Mouse (Mus musculus): Measurements from ENCODE around the gene Cfap61. TPM values are rescaled to one million over a fixed set of nuclear protein-coding genes. Genes with fewer than 3 reads are reported as not detected.
"Not testable (repeated sequence)": the region's sequence is repeated elsewhere in the genome, so short reads cannot be mapped to it uniquely, and the experiment has no call there.

Cfap61 gene
- polyA plus RNA-seq, 1 experiment from 2014 or later, result not detected

- Histone ChIP-seq H3K4me1 (replicated peaks) (peaks cover 29% of the 10 kb centered on the region), H3K4me2 (peak overlapping the region; percentile 72), H3K4me3 (replicated peaks) (peak overlapping the region; percentile 96), H3K9me3 (replicated peaks) (no peaks in the 10 kb centered on the region), H3K27ac (replicated peaks) (peak overlapping the region; percentile 77), H3K9ac (peak overlapping the region; percentile 79), H3K27me3 (no peaks in the 10 kb centered on the region), H3K36me3 (replicated peaks) (0 out of 2 replicates have a peak, but pooled peaks cover 12% of the 10 kb centered on the region)
- under 1% methylated on average over 68 of the region's 68 CpGs for WGBS (ENCODE audit: insufficient replicate concordance)
- ATAC-seq (ENCODE audit: insufficient read depth), result peak; percentile 90
Measured at GRCm38 (mm10) chr2:145903061-145903901, 31.3 kb upstream of the Cfap61 start.

GRCm38 (mm10) chr2:145903983-145904616 is 30.5 kb upstream of the Cfap61 start:
- Histone ChIP-seq H3K9ac (peak overlapping the region; percentile 79; the same call in 1 of the 2 replicates), H3K9me3 (replicated peaks) (no peaks in the 10 kb centered on the region), H3K4me1 (replicated peaks) (peaks cover 29% of the 10 kb centered on the region), H3K27me3 (no peaks in the 10 kb centered on the region), H3K36me3 (replicated peaks) (peaks cover 18% of the 10 kb centered on the region), H3K4me2 (peak overlapping the region; percentile 72), H3K27ac (replicated peaks) (no peak overlapping the region), H3K4me3 (replicated peaks) (peak overlapping the region; percentile 96)
- WGBS (ENCODE audit: insufficient replicate concordance), result 23% methylated on average over 12 of the region's 12 CpGs
- ATAC-seq (ENCODE audit: insufficient read depth), result no peak

- H3K4me2 ChIP-seq, result no peak overlapping the region
- H3K4me1 ChIP-seq (replicated peaks), result peaks cover 29% of the 10 kb centered on the region
- no peaks in the 10 kb centered on the region for H3K27me3 ChIP-seq
- H3K9me3 ChIP-seq (replicated peaks), result no peaks in the 10 kb centered on the region
- H3K27ac ChIP-seq (replicated peaks), result no peak overlapping the region
- no peak for ATAC-seq (ENCODE audit: insufficient read depth)
- 66% methylated on average over 6 of the region's 6 CpGs for WGBS (ENCODE audit: insufficient replicate concordance)
- peaks cover 26% of the 10 kb centered on the region for H3K36me3 ChIP-seq (replicated peaks)
- H3K9ac ChIP-seq, result no peak overlapping the region
- H3K4me3 ChIP-seq (replicated peaks), result no peak overlapping the region
Measured at GRCm38 (mm10) chr2:145905156-145905555, 29.4 kb upstream of the Cfap61 start.

- H3K27me3 ChIP-seq; H3K27ac ChIP-seq (replicated peaks); H3K4me2 ChIP-seq; ATAC-seq (ENCODE audit: insufficient read depth); H3K9ac ChIP-seq; H3K4me3 ChIP-seq (replicated peaks); H3K9me3 ChIP-seq (replicated peaks): not testable (repeated sequence)
- peaks cover 29% of the 10 kb centered on the region for H3K4me1 ChIP-seq (replicated peaks)
- WGBS (ENCODE audit: insufficient replicate concordance), result 33% methylated on average over 4 of the region's 4 CpGs
- peaks cover 33% of the 10 kb centered on the region for H3K36me3 ChIP-seq (replicated peaks)
Measured at GRCm38 (mm10) chr2:145905884-145906283, 28.7 kb upstream of the Cfap61 start.

GRCm38 (mm10) chr2:145920941-145921650 is 13.5 kb upstream of the Cfap61 start:
- no peaks in the 10 kb centered on the region for H3K9me3 ChIP-seq (replicated peaks)
- 82% methylated on average over 8 of the region's 8 CpGs for WGBS (ENCODE audit: insufficient replicate concordance)
- no peaks in the 10 kb centered on the region for H3K27me3 ChIP-seq
- no peak overlapping the region for H3K4me2 ChIP-seq
- peaks cover 89% of the 10 kb centered on the region for H3K36me3 ChIP-seq (replicated peaks)
- no peaks in the 10 kb centered on the region for H3K4me1 ChIP-seq (replicated peaks)
- ATAC-seq (ENCODE audit: insufficient read depth), result no peak
- H3K4me3 ChIP-seq (replicated peaks), result no peak overlapping the region
- H3K9ac ChIP-seq, result no peak overlapping the region
- no peak overlapping the region for H3K27ac ChIP-seq (replicated peaks)

- Histone ChIP-seq H3K36me3 (replicated peaks) (peaks cover 7% of the 10 kb centered on the region), H3K4me3 (replicated peaks) (no peak overlapping the region), H3K4me1 (replicated peaks) (peaks cover 17% of the 10 kb centered on the region), H3K9ac (no peak overlapping the region), H3K4me2 (no peak overlapping the region), H3K27ac (replicated peaks) (no peak overlapping the region), H3K9me3 (replicated peaks) (no peaks in the 10 kb centered on the region), H3K27me3 (peaks cover 11% of the 10 kb centered on the region; the same call in 1 of the 2 replicates)
- 60% methylated on average over 8 of the region's 8 CpGs for WGBS (ENCODE audit: insufficient replicate concordance)
- ATAC-seq (ENCODE audit: insufficient read depth), result no peak
Measured at GRCm38 (mm10) chr2:145936975-145937374, 2.4 kb downstream of the Cfap61 start.

- Histone ChIP-seq H3K4me2 (no peak overlapping the region), H3K9me3 (replicated peaks) (no peaks in the 10 kb centered on the region), H3K4me3 (replicated peaks) (no peak overlapping the region), H3K27ac (replicated peaks) (no peak overlapping the region), H3K4me1 (replicated peaks) (no peaks in the 10 kb centered on the region), H3K27me3 (peaks cover 11% of the 10 kb centered on the region; the same call in 1 of the 2 replicates), H3K9ac (no peak overlapping the region), H3K36me3 (replicated peaks) (no peaks in the 10 kb centered on the region)
- WGBS (ENCODE audit: insufficient replicate concordance), result 31% methylated on average over 3 of the region's 3 CpGs
- ATAC-seq (ENCODE audit: insufficient read depth), result no peak
Measured at GRCm38 (mm10) chr2:145941403-145941802, 6.8 kb downstream of the Cfap61 start.

GRCm38 (mm10) chr2:145944286-145944685 is 9.7 kb downstream of the Cfap61 start:
- Histone ChIP-seq H3K4me1 (replicated peaks) (no peaks in the 10 kb centered on the region), H3K4me2 (no peak overlapping the region), H3K27ac (replicated peaks) (no peak overlapping the region), H3K4me3 (replicated peaks) (no peak overlapping the region), H3K27me3 (no peaks in the 10 kb centered on the region), H3K9me3 (replicated peaks) (no peaks in the 10 kb centered on the region), H3K36me3 (replicated peaks) (no peaks in the 10 kb centered on the region), H3K9ac (no peak overlapping the region)
- no peak for ATAC-seq (ENCODE audit: insufficient read depth)
- WGBS (ENCODE audit: insufficient replicate concordance), result 62% methylated on average over 3 of the region's 3 CpGs

- Histone ChIP-seq H3K9ac (no peak overlapping the region), H3K4me2 (no peak overlapping the region), H3K4me1 (replicated peaks) (no peaks in the 10 kb centered on the region), H3K27ac (replicated peaks) (no peak overlapping the region), H3K27me3 (no peaks in the 10 kb centered on the region), H3K9me3 (replicated peaks) (no peaks in the 10 kb centered on the region), H3K36me3 (replicated peaks) (no peaks in the 10 kb centered on the region), H3K4me3 (replicated peaks) (no peak overlapping the region)
- no peak for ATAC-seq (ENCODE audit: insufficient read depth)
- 65% methylated on average over 7 of the region's 7 CpGs for WGBS (ENCODE audit: insufficient replicate concordance)
Measured at GRCm38 (mm10) chr2:145948402-145948954, 13.9 kb downstream of the Cfap61 start.

- H3K4me3 ChIP-seq (replicated peaks), result no peak overlapping the region
- no peak overlapping the region for H3K9ac ChIP-seq
- H3K4me2 ChIP-seq, result no peak overlapping the region
- no peaks in the 10 kb centered on the region for H3K27me3 ChIP-seq
- H3K27ac ChIP-seq (replicated peaks), result no peak overlapping the region
- H3K9me3 ChIP-seq (replicated peaks), result no peaks in the 10 kb centered on the region
- H3K36me3 ChIP-seq (replicated peaks), result no peaks in the 10 kb centered on the region
- H3K4me1 ChIP-seq (replicated peaks), result no peaks in the 10 kb centered on the region
- whole genome bisulfite sequencing (ENCODE audit: insufficient replicate concordance), result 59% methylated on average over 11 of the region's 11 CpGs
- ATAC-seq (ENCODE audit: insufficient read depth), result no peak
Measured at GRCm38 (mm10) chr2:145949475-145950068, 15.0 kb downstream of the Cfap61 start.

Data from liver, embryonic 15.5 days (tissue).